26 mouse cellular contexts compared by ENCODE assay signal in the genomic region with DNA sequence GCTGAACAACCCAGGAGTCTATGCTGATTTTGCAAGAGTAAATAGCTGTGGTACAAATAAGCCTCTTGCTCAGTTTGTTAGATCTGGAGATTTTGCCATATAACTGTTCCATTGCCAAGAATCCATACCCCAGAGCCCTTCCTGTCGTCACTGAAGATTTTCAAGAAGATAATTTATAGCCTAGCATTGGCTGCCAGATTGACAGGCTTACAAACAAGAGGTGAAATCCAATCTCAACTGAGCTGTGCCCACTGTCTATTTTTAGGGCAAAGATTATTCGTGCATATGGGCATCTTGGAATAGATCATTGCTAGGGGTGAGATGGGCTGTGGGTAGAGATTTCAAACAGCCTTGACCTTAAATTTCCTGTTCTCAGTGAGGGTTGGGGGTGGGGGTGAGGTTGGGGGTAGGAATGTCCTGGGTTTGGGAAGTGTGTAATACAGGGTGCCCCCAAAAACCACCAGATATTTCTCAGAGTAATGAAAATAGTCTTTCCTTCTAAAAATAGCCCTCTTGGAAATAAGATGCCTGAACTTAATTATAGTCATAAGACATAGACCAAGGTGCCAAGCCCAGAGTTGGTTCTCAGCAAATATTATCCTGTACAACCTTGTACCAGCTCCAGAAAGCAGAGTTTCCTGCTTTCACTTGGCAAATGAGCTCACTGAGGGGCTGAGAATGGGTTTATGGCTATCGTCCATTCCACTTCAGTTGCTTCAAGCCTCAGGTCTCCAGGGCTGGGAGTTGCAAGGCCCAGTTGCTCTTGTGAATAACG.
DNase-seq lines count a peak whose midpoint lies in the region; ATAC-seq lines count a peak whose summit lies in the region.
"Had no signal": no experiment of that assay in that cellular context is flagged by ENCODE, and none has a peak within 500 bp of the region (broad histone marks: within the 10 kb centered on the region; RNA-seq: fewer than 3 reads in every experiment).

No protein-coding gene starts in this region.

- H3K4me3 ChIP-seq in midbrain, embryonic 11.5 days (ENCODE audit: low read depth, low read length) = no peak overlapping the region
- H3K4me3 ChIP-seq: erythroblast, embryonic 14.5 days; forebrain, embryonic 15.5 days; heart, embryonic 12.5 days; hindbrain, embryonic 13.5 days; left cerebral cortex, adult 2 months; limb, embryonic 12.5 days; liver, embryonic 13.5 days; midbrain, embryonic 12.5 days; neural tube, embryonic 12.5 days had no signal

- peak; percentile 82 for DNase-seq in gastrocnemius, adult 18-20 months (ENCODE audit: low spot score)
- DNase-seq in gastrocnemius, postnatal 10 days = no peak
- DNase-seq in retina, adult 2 months (ENCODE audit: low read depth, low spot score) = peak; percentile 6
- DNase-seq in retina, postnatal 1 day = no peak
- peak; percentile 36 for DNase-seq in fat pad, adult 2 months (ENCODE audit: extremely low read depth, low read depth, low spot score)
- no peak for DNase-seq in left cerebral cortex, postnatal 25 days (ENCODE audit: low spot score in 2 of 2)
- DNase-seq in midbrain, embryonic 11.5 days (ENCODE audit: low spot score, missing footprints) = no peak
- DNase-seq: adrenal gland, adult 8-10 months; cerebellum, adult 11 months; cerebellum, postnatal 25 days; heart, postnatal 14 days; kidney, adult 8-10 months; kidney, postnatal 25 days; liver, embryonic 13.5 days; lung, embryonic 14.5 days; right cerebral cortex, postnatal 14 days; thymus, adult 18-20 months had no signal

- H3K4me1 ChIP-seq in midbrain, embryonic 11.5 days (ENCODE audit: control insufficient read depth, insufficient read depth, low read length) = no peaks in the 10 kb centered on the region
- H3K4me1 ChIP-seq: forebrain, embryonic 15.5 days; heart, embryonic 12.5 days; hindbrain, embryonic 13.5 days; limb, embryonic 12.5 days; liver, embryonic 13.5 days; midbrain, embryonic 12.5 days; neural tube, embryonic 12.5 days had no signal

- 81% methylated on average over 4 of the region's 4 CpGs for WGBS in midbrain, embryonic 11.5 days

- no peaks in the 10 kb centered on the region for H3K27me3 ChIP-seq in midbrain, embryonic 11.5 days (ENCODE audit: control insufficient read depth, insufficient read depth, low read length)
- H3K27me3 ChIP-seq: forebrain, embryonic 15.5 days; heart, embryonic 12.5 days; hindbrain, embryonic 13.5 days; limb, embryonic 12.5 days; liver, embryonic 13.5 days; midbrain, embryonic 12.5 days; neural tube, embryonic 12.5 days had no signal

- no peaks in the 10 kb centered on the region for H3K36me3 ChIP-seq in midbrain, embryonic 11.5 days (ENCODE audit: control insufficient read depth, insufficient read depth, low read length)
- H3K36me3 ChIP-seq: forebrain, embryonic 15.5 days; heart, embryonic 12.5 days; hindbrain, embryonic 13.5 days; limb, embryonic 12.5 days; liver, embryonic 13.5 days; midbrain, embryonic 12.5 days; neural tube, embryonic 12.5 days had no signal

- H3K9ac ChIP-seq in midbrain, embryonic 11.5 days (ENCODE audit: low read length) = no peak overlapping the region
- H3K9ac ChIP-seq: forebrain, embryonic 15.5 days; heart, embryonic 12.5 days; hindbrain, embryonic 13.5 days; limb, embryonic 12.5 days; liver, embryonic 13.5 days; lung, embryonic 14.5 days; midbrain, embryonic 12.5 days; neural tube, embryonic 12.5 days had no signal

- ATAC-seq in midbrain, embryonic 11.5 days (ENCODE audit: low FRiP score) = no peak
- ATAC-seq: forebrain, embryonic 15.5 days had no signal

- H3K9me3 ChIP-seq in midbrain, embryonic 11.5 days (ENCODE audit: control insufficient read depth, low read length) = no peaks in the 10 kb centered on the region
- H3K9me3 ChIP-seq: forebrain, embryonic 15.5 days; heart, embryonic 12.5 days; hindbrain, embryonic 13.5 days; limb, embryonic 12.5 days; liver, embryonic 13.5 days; midbrain, embryonic 12.5 days; neural tube, embryonic 12.5 days had no signal

- no peak overlapping the region for H3K4me2 ChIP-seq in midbrain, embryonic 11.5 days
- H3K4me2 ChIP-seq: forebrain, embryonic 15.5 days; heart, embryonic 12.5 days; hindbrain, embryonic 13.5 days; limb, embryonic 12.5 days; liver, embryonic 13.5 days; lung, embryonic 14.5 days; midbrain, embryonic 12.5 days; neural tube, embryonic 12.5 days had no signal

- H3K27ac ChIP-seq in midbrain, embryonic 11.5 days (ENCODE audit: low read depth, low read length) = no peak overlapping the region
- H3K27ac ChIP-seq: forebrain, embryonic 15.5 days; hindbrain, embryonic 13.5 days; left cerebral cortex, adult 2 months; limb, embryonic 12.5 days; liver, embryonic 13.5 days; macrophage; midbrain, embryonic 12.5 days; neural tube, embryonic 12.5 days had no signal

- intact Hi-C loops in left cerebral cortex, postnatal 25 days (cut with DNase I) = no loop called here

Comparison
In these comparisons a context has a peak if more than half of its experiments do, and no peak if none do; other contexts are left out.
1. DNase-seq: peak in gastrocnemius, adult 18-20 months (single experiment), retina, adult 2 months (single experiment) and fat pad, adult 2 months (single experiment); none in gastrocnemius, postnatal 10 days (single experiment), retina, postnatal 1 day (single experiment), left cerebral cortex, postnatal 25 days (0 of 2) and midbrain, embryonic 11.5 days (single experiment).